Mouse (Mus musculus) kidney, postnatal 0 days (tissue): ENCODE data around the gene Rab15. TPM values are rescaled to one million over a fixed set of nuclear protein-coding genes. Genes with fewer than 3 reads are reported as not detected.
"Not testable (repeated sequence)": the region's sequence is repeated elsewhere in the genome, so short reads cannot be mapped to it uniquely, and the experiment has no call there.

ENCODE experiments used
- ATAC-seq: fragments of 200-750 bp; cut with Nextera tagmentation; replicated peaks from 2 replicates; pipeline ENCODE4 v1.8.0; 2017; ENCODE audit warnings: low read depth, moderate number of reproducible peaks, moderate TSS enrichment, moderate library complexity; ENCODE audit not compliant: low FRiP score
- DNase-seq: peaks from one replicate; pipeline ENCODE4 v3.0.0-alpha.2; 2016; ENCODE audit warnings: low spot score
- H3K27ac ChIP-seq: fragments of 300-500 bp; sonication (generic); 2 replicates; pipeline ENCODE4 v1.5.1; 2014; ENCODE audit warnings: mild to moderate bottlenecking
- H3K27me3 ChIP-seq: fragments of 300-500 bp; sonication (generic); 2 replicates; pipeline ENCODE4 v1.6.1; 2014; ENCODE audit warnings: low read length, mixed read lengths; ENCODE audit not compliant: insufficient read depth
- H3K36me3 ChIP-seq: fragments of 300-500 bp; sonication (generic); 2 replicates; pipeline ENCODE4 v1.6.1; 2014; ENCODE audit warnings: low read length, mixed read lengths; ENCODE audit not compliant: insufficient read depth
- H3K4me1 ChIP-seq: fragments of 300-500 bp; sonication (generic); replicated peaks from 2 replicates; pipeline ENCODE4 v1.6.1; 2014; ENCODE audit warnings: antibody characterized with exemption, low read length, mixed read lengths; ENCODE audit not compliant: insufficient read depth
- H3K4me2 ChIP-seq: fragments of 300-500 bp; sonication (generic); 2 replicates; pipeline ENCODE4 v1.6.1; 2014; ENCODE audit warnings: mild to moderate bottlenecking, low read length, moderate library complexity, mixed read lengths
- H3K4me3 ChIP-seq: fragments of 300-500 bp; sonication (generic); replicated peaks from 2 replicates; pipeline ENCODE4 v1.5.1; 2014; ENCODE audit warnings: low read depth, low read length
- H3K9ac ChIP-seq: fragments of 300-500 bp; sonication (generic); 2 replicates; pipeline ENCODE4 v1.6.1; 2014; ENCODE audit warnings: low read depth, low read length
- H3K9me3 ChIP-seq: fragments of 300-500 bp; sonication (generic); replicated peaks from 2 replicates; pipeline ENCODE4 v1.6.1; 2016; ENCODE audit warnings: low read length, inconsistent platforms, mixed read lengths
- CTCF ChIP-seq: IDR thresholded peaks from 2 replicates; pipeline ENCODE4 v1.5.1; 2016; ENCODE audit warnings: antibody characterized with exemption, low read depth, mild to moderate bottlenecking, moderate library complexity
- WGBS: fragments of 180-500 bp; shearing (Covaris S2); extraction: QIAGEN DNeasy Blood & Tissue Kit; methylation state at CpG from one replicate; pipeline ENCODE4 v1.1.7; 2014; 5-methylcytosine and 5-hydroxymethylcytosine counted together
- polyA plus RNA-seq: library from polyadenylated mRNA; unstranded; fragments of >200 nt; fragmentation: Nextera tagmentation; extraction: Ambion mirVana; gene quantifications from 2 replicates; pipeline ENCODE4 v1.2.1, GENCODE M21; 2015

Rab15 gene
- polyA plus RNA-seq: 11.6 and 12.1 TPM in 2 replicates

GRCm38 (mm10) chr12:76822651-76823041 lies at the start of gene Rab15:
Rab15 (minus strand) TSS chr12:76822908.
- 2% methylated on average over 16 of the region's 17 CpGs for WGBS
- no peak for TF ChIP-seq CTCF
- peak within 1 kb of the TSS; percentile 93 for H3K4me2 ChIP-seq
- H3K36me3 ChIP-seq: no peaks in the 10 kb centered on the region
- H3K9ac ChIP-seq: peak within 1 kb of the TSS; percentile 67
- no peaks in the 10 kb centered on the region; the same call in 1 of the 2 replicates for H3K4me1 ChIP-seq
- peak within 1 kb of the TSS; percentile 63 for H3K4me3 ChIP-seq
- ATAC-seq: peak; percentile 11; the same call in 1 of the 2 replicates
- no peaks in the 10 kb centered on the region for H3K9me3 ChIP-seq
- H3K27ac ChIP-seq: no peak within 1 kb of the TSS
- no peak for DNase-seq
- H3K27me3 ChIP-seq: peaks cover 3% of the 10 kb centered on the region; the same call in 1 of the 2 replicates

- Histone ChIP-seq H3K27me3 (no peaks in the 10 kb centered on the region), H3K9ac (no peak overlapping the region), H3K4me1 (no peaks in the 10 kb centered on the region), H3K4me2 (no peak overlapping the region), H3K36me3 (0 out of 2 replicates have a peak, but pooled peaks cover 3% of the 10 kb centered on the region), H3K27ac (no peak overlapping the region), H3K9me3 (no peaks in the 10 kb centered on the region), H3K4me3 (no peak overlapping the region)
- DNase-seq: no peak
- WGBS: 86% methylated on average over 7 of the region's 7 CpGs
- no peak for ATAC-seq
- no peak for TF ChIP-seq CTCF
Measured at GRCm38 (mm10) chr12:76869561-76869960, 46.9 kb upstream of the Rab15 start.

GRCm38 (mm10) chr12:76868463-76869198 lies 45.9 kb upstream of the Rab15 start:
- H3K9ac ChIP-seq: no peak overlapping the region
- H3K4me3 ChIP-seq: no peak overlapping the region
- ATAC-seq (no peak), DNase-seq (no peak)
- no peak for TF ChIP-seq CTCF
- H3K9me3 ChIP-seq: no peaks in the 10 kb centered on the region
- no peaks in the 10 kb centered on the region for H3K27me3 ChIP-seq
- WGBS: 80% methylated on average over 14 of the region's 14 CpGs
- H3K4me1 ChIP-seq: no peaks in the 10 kb centered on the region
- H3K4me2 ChIP-seq: no peak overlapping the region
- H3K27ac ChIP-seq: no peak overlapping the region
- H3K36me3 ChIP-seq: 0 out of 2 replicates have a peak, but pooled peaks cover 3% of the 10 kb centered on the region

- Histone ChIP-seq H3K4me1 (no peaks in the 10 kb centered on the region), H3K27ac (no peak overlapping the region), H3K4me3 (no peak overlapping the region), H3K27me3 (no peaks in the 10 kb centered on the region), H3K4me2 (no peak overlapping the region), H3K9ac (no peak overlapping the region), H3K9me3 (no peaks in the 10 kb centered on the region), H3K36me3 (0 out of 2 replicates have a peak, but pooled peaks cover 3% of the 10 kb centered on the region)
- no peak; the same call in 1 of the 2 replicates for ATAC-seq
- TF ChIP-seq CTCF: no peak
- DNase-seq: no peak
- WGBS: 62% methylated on average over 10 of the region's 10 CpGs
Measured at GRCm38 (mm10) chr12:76867586-76868280, 45.0 kb upstream of the Rab15 start.

GRCm38 (mm10) chr12:76865266-76865665 lies 42.6 kb upstream of the Rab15 start:
- TF ChIP-seq CTCF: no peak
- Histone ChIP-seq H3K4me3 (no peak overlapping the region), H3K4me2 (no peak overlapping the region), H3K27me3 (no peaks in the 10 kb centered on the region), H3K36me3 (0 out of 2 replicates have a peak, but pooled peaks cover 3% of the 10 kb centered on the region), H3K9me3 (no peaks in the 10 kb centered on the region), H3K9ac (no peak overlapping the region), H3K4me1 (no peaks in the 10 kb centered on the region), H3K27ac (no peak overlapping the region)
- DNase-seq (no peak), ATAC-seq (no peak)
- WGBS: 71% methylated on average over 13 of the region's 13 CpGs

GRCm38 (mm10) chr12:76863651-76864050 lies 40.9 kb upstream of the Rab15 start:
- Histone ChIP-seq H3K4me1 (no peaks in the 10 kb centered on the region), H3K9me3 (no peaks in the 10 kb centered on the region), H3K9ac (no peak overlapping the region), H3K36me3 (0 out of 2 replicates have a peak, but pooled peaks cover 3% of the 10 kb centered on the region), H3K4me2 (no peak overlapping the region), H3K27me3 (no peaks in the 10 kb centered on the region), H3K27ac (no peak overlapping the region), H3K4me3 (no peak overlapping the region)
- DNase-seq: no peak
- ATAC-seq: no peak
- WGBS: 65% methylated on average over 11 of the region's 11 CpGs
- no peak for TF ChIP-seq CTCF

- H3K36me3 ChIP-seq, H3K27me3 ChIP-seq, H3K9me3 ChIP-seq, H3K4me2 ChIP-seq, H3K4me1 ChIP-seq, H3K4me3 ChIP-seq, DNase-seq, H3K27ac ChIP-seq, ATAC-seq, H3K9ac ChIP-seq: not testable (repeated sequence)
- 67% methylated on average over 6 of the region's 6 CpGs for WGBS
Measured at GRCm38 (mm10) chr12:76858788-76859187, 36.1 kb upstream of the Rab15 start.
